ENCODE assay signal across 8 mouse cellular contexts in the genomic region with DNA sequence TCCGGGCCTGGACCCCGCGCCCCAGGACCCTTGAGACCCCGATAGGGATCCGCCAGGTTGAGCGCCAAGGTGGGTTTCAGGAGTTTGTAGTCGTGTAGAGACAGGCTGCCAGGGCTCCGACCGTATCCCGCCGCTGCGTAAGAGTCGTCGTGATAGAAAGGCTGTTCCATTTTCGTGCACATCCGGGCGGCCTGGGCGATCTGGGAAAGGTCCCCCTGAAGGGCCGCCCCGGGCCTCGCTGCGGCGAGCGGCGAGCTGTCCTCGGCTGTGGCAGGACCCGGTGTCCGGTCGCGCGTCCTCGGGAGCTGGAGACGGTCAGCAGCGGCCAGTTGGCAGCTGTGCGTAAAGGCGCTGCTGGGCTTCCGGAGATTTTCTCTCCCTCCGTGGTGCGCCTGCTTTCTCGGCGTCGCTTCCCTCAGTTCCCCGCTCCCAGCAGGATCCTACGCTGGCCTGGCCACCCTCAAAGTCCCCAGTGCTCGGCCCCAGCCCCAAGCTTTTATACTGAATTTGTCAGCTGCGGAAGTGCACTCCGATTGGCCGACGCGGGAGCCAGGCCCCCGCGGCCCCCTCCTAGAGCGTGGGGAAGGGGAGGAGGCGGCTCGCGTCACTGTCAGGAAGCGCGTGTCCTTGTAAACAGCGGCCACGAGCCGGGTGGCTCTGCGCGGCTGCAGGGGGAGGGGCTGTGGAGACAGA. TPM values are rescaled to one million over a fixed set of nuclear protein-coding genes. Genes with fewer than 3 reads are reported as not detected.
DNase-seq lines count a peak whose midpoint lies in the region; ATAC-seq and TF ChIP-seq lines count a peak whose summit lies in the region.

A gene (minus strand): TSS at position 471 of the 693 bp plus-strand sequence.

- peak; percentile 47 for ATAC-seq in G1E (ENCODE audit: extremely low read depth, insufficient number of reproducible peaks, low FRiP score, poor library complexity, severe bottlenecking)
- peak; percentile 60 for ATAC-seq in hindbrain, embryonic 11.5 days (ENCODE audit: low FRiP score)
- ATAC-seq in lung, postnatal 0 days, result peak; percentile 53

- DNase-seq in G1E (ENCODE audit: low spot score), result peak; percentile 96
- DNase-seq in cerebellum, adult 8-10 months, result peak; percentile 86
- peak; percentile 92 to 96 for DNase-seq in frontal cortex, postnatal 10 days (ENCODE audit: low spot score in 2 of 2)
- DNase-seq in hindbrain, embryonic 11.5 days (ENCODE audit: low spot score), result peak; percentile 84
- peak; percentile 87 to 93 for DNase-seq in layer of hippocampus, postnatal 10 days (ENCODE audit: low spot score in 2 of 2)
- DNase-seq in lung, postnatal 0 days (ENCODE audit: low spot score), result peak; percentile 98
- DNase-seq in ovary, postnatal 10 days (ENCODE audit: low spot score), result peak; percentile 94
- peak; percentile 97 for DNase-seq in thymus, postnatal 0 days (ENCODE audit: low spot score)

- H3K27ac ChIP-seq in hindbrain, embryonic 11.5 days (ENCODE audit: low read depth, low read length), result no peak within 1 kb of the TSS
- H3K27ac ChIP-seq in lung, postnatal 0 days (ENCODE audit: low read length), result peak within 1 kb of the TSS; percentile 99

- H3K4me2 ChIP-seq in hindbrain, embryonic 11.5 days (replicated peaks; ENCODE audit: low read depth, low read length), result peak within 1 kb of the TSS; percentile 83
- H3K4me2 ChIP-seq in lung, postnatal 0 days (replicated peaks; ENCODE audit: low read depth, low read length), result peak within 1 kb of the TSS; percentile 89

- H3K4me3 ChIP-seq in G1E (ENCODE audit: low read depth, low read length), result peak within 1 kb of the TSS; percentile 87
- peak within 1 kb of the TSS; percentile 44 for H3K4me3 ChIP-seq in hindbrain, embryonic 11.5 days (ENCODE audit: low read depth, low read length)
- peak within 1 kb of the TSS; percentile 93 for H3K4me3 ChIP-seq in lung, postnatal 0 days (ENCODE audit: low read depth, low read length)

- H3K4me1 ChIP-seq in G1E (ENCODE audit: insufficient read depth, low read depth, low read length), result peaks cover 86% of the 10 kb centered on the region
- peaks cover 23% of the 10 kb centered on the region for H3K4me1 ChIP-seq in hindbrain, embryonic 11.5 days (replicated peaks; ENCODE audit: control insufficient read depth, insufficient read depth, low read length)
- H3K4me1 ChIP-seq in lung, postnatal 0 days (ENCODE audit: insufficient read depth, low read depth, low read length), result peaks cover 35% of the 10 kb centered on the region

- no peaks in the 10 kb centered on the region for H3K9me3 ChIP-seq in G1E (replicated peaks)
- H3K9me3 ChIP-seq in hindbrain, embryonic 11.5 days (ENCODE audit: control insufficient read depth, low read length), result no peaks in the 10 kb centered on the region
- H3K9me3 ChIP-seq in lung, postnatal 0 days (ENCODE audit: low read length), result no peaks in the 10 kb centered on the region

- peaks cover 10% of the 10 kb centered on the region for H3K36me3 ChIP-seq in G1E (replicated peaks)
- H3K36me3 ChIP-seq in hindbrain, embryonic 11.5 days (ENCODE audit: control insufficient read depth, insufficient read depth, low read length), result no peaks in the 10 kb centered on the region
- H3K36me3 ChIP-seq in lung, postnatal 0 days (ENCODE audit: insufficient read depth, low read length), result no peaks in the 10 kb centered on the region

- under 1% methylated on average over 61 of the region's 63 CpGs for WGBS in hindbrain, embryonic 11.5 days
- WGBS in lung, postnatal 0 days, result under 1% methylated on average over 56 of the region's 63 CpGs

- TF ChIP-seq CTCF in G1E (IDR thresholded peaks at IDR 0.05; ENCODE audit: low read depth, low read length), result no peak
- no peak for TF ChIP-seq CTCF in lung, postnatal 0 days (IDR thresholded peaks at IDR 0.05)

- peak within 1 kb of the TSS; percentile 58; the same call in 1 of the 2 replicates for H3K9ac ChIP-seq in hindbrain, embryonic 11.5 days (ENCODE audit: low read depth, low read length)
- peak within 1 kb of the TSS; percentile 96 for H3K9ac ChIP-seq in lung, postnatal 0 days (replicated peaks; ENCODE audit: low read depth)

- peak; percentile 95 for TF ChIP-seq EP300 in lung, postnatal 0 days (IDR thresholded peaks at IDR 0.05)

- H3K27me3 ChIP-seq in G1E (ENCODE audit: insufficient read depth, low read length), result no peaks in the 10 kb centered on the region
- peaks cover 41% of the 10 kb centered on the region for H3K27me3 ChIP-seq in hindbrain, embryonic 11.5 days (ENCODE audit: control insufficient read depth, insufficient read depth, low read length)
- no peaks in the 10 kb centered on the region for H3K27me3 ChIP-seq in lung, postnatal 0 days (replicated peaks; ENCODE audit: insufficient read depth, low read length)

RNA-seq across cellular contexts. Expression of the gene that starts here (rescaled TPM):
- total RNA-seq in G1E (2014; fragmentation: Nextera tagmentation) (25.6 and 38.5 TPM in 2 replicates), G1E (2017) (23.8 and 33.6 TPM in 2 replicates)
- polyA plus RNA-seq in G1E (2012), result 66.8 and 78.5 TPM in 2 replicates
- polyA plus RNA-seq in hindbrain, embryonic 11.5 days (2014; fragmentation: Nextera tagmentation; extraction: Ambion mirVana), result 6.2 and 6.4 TPM in 2 replicates
- 10 to 100 TPM; 33.7 to 34.2 TPM for total RNA-seq in layer of hippocampus, postnatal 10 days (2021)
- polyA plus RNA-seq in lung, postnatal 0 days (2015; fragmentation: Nextera tagmentation; extraction: Ambion mirVana), result 69.0 and 126 TPM in 2 replicates
- 71.2 and 71.6 TPM in 2 replicates for polyA plus RNA-seq in thymus, postnatal 0 days (2015; fragmentation: Nextera tagmentation; extraction: Ambion mirVana)
